Mouse (Mus musculus) intestine, embryonic 14.5 days (tissue): ENCODE measurements around the gene Ly6g6d. TPM values are rescaled to one million over a fixed set of nuclear protein-coding genes. Genes with fewer than 3 reads are reported as not detected.
"Not testable (repeated sequence)": the region's sequence is repeated elsewhere in the genome, so short reads cannot be mapped to it uniquely, and the experiment has no call there.

ENCODE experiments used
- ATAC-seq: fragments of 200-750 bp; cut with Nextera tagmentation; replicated peaks from 2 replicates; pipeline ENCODE4 v1.8.0; 2017; ENCODE audit warnings: low read depth, moderate number of reproducible peaks, moderate TSS enrichment, moderate library complexity; ENCODE audit not compliant: low FRiP score, low TSS enrichment
- DNase-seq: peaks from one replicate; pipeline ENCODE4 v3.0.0-alpha.2; 2018; ENCODE audit warnings: low spot score
- H3K27ac ChIP-seq: fragments of 300-500 bp; sonication (generic); 2 replicates; pipeline ENCODE4 v1.5.1; 2014; ENCODE audit warnings: low read depth, mild to moderate bottlenecking, control low read depth
- H3K27me3 ChIP-seq: fragments of 300-500 bp; sonication (generic); replicated peaks from 2 replicates; pipeline ENCODE4 v1.6.1; 2014; ENCODE audit warnings: low read length, control low read depth; ENCODE audit not compliant: control insufficient read depth, insufficient read depth
- H3K36me3 ChIP-seq: fragments of 300-500 bp; sonication (generic); 2 replicates; pipeline ENCODE4 v1.6.1; 2014; ENCODE audit warnings: low read length, control low read depth; ENCODE audit not compliant: control insufficient read depth, insufficient read depth
- H3K4me1 ChIP-seq: fragments of 300-500 bp; sonication (generic); replicated peaks from 2 replicates; pipeline ENCODE4 v1.6.1; 2014; ENCODE audit warnings: low read length, control low read depth, mixed read lengths; ENCODE audit not compliant: control insufficient read depth, insufficient read depth
- H3K4me2 ChIP-seq: fragments of 300-500 bp; sonication (generic); 2 replicates; pipeline ENCODE4 v1.6.1; 2014; ENCODE audit warnings: low read length
- H3K4me3 ChIP-seq: fragments of 300-500 bp; sonication (generic); 2 replicates; pipeline ENCODE4 v1.5.1; 2014; ENCODE audit warnings: low read depth, low read length, control low read depth, mixed read lengths
- H3K9ac ChIP-seq: fragments of 300-500 bp; sonication (generic); 2 replicates; pipeline ENCODE4 v1.6.1; 2014; ENCODE audit warnings: mild to moderate bottlenecking, low read length
- H3K9me3 ChIP-seq: fragments of 300-500 bp; sonication (generic); 2 replicates; pipeline ENCODE4 v1.6.1; 2016; ENCODE audit warnings: low read length, control low read depth; ENCODE audit not compliant: control insufficient read depth
- WGBS: fragments of 180-500 bp; shearing (Covaris S2); extraction: QIAGEN DNeasy Blood & Tissue Kit; methylation state at CpG from one replicate; pipeline ENCODE4 v1.1.7; 2014; 5-methylcytosine and 5-hydroxymethylcytosine counted together
- polyA plus RNA-seq: library from polyadenylated mRNA; unstranded; fragments of >200 nt; fragmentation: Nextera tagmentation; extraction: Ambion mirVana; gene quantifications from 2 replicates; pipeline ENCODE4 v1.2.1, GENCODE M21; 2014

Ly6g6d gene
- polyA plus RNA-seq, 1 experiment from 2014 or later = 5.0 TPM

- WGBS = 83% methylated on average over 4 of the region's 4 CpGs
Measured at GRCm38 (mm10) chr17:35043794-35044193, 34.1 kb downstream of the Ly6g6d start.

GRCm38 (mm10) chr17:35039121-35039873, 38.6 kb downstream of the Ly6g6d start:
- 82% methylated on average over 11 of the region's 11 CpGs for WGBS

More at GRCm38 (mm10) chr17:35043794-35044193, 34.1 kb downstream of the Ly6g6d start:
- no peak overlapping the region for H3K9ac ChIP-seq
- no peaks in the 10 kb centered on the region for H3K9me3 ChIP-seq
- DNase-seq (no peak), ATAC-seq (no peak)
- H3K4me3 ChIP-seq = no peak overlapping the region
- H3K4me1 ChIP-seq = peaks cover 30% of the 10 kb centered on the region
- H3K27ac ChIP-seq = no peak overlapping the region
- H3K27me3 ChIP-seq = no peaks in the 10 kb centered on the region
- no peak overlapping the region for H3K4me2 ChIP-seq
- no peaks in the 10 kb centered on the region for H3K36me3 ChIP-seq

GRCm38 (mm10) chr17:35034896-35035295, 43.0 kb downstream of the Ly6g6d start:
- Histone ChIP-seq H3K36me3 (no peaks in the 10 kb centered on the region), H3K27me3 (no peaks in the 10 kb centered on the region), H3K27ac (no peak overlapping the region), H3K9me3 (no peaks in the 10 kb centered on the region), H3K9ac (no peak overlapping the region), H3K4me1 (no peaks in the 10 kb centered on the region), H3K4me3 (no peak overlapping the region), H3K4me2 (no peak overlapping the region)
- DNase-seq (no peak), ATAC-seq (no peak)
- WGBS = 62% methylated on average over 6 of the region's 6 CpGs

More at GRCm38 (mm10) chr17:35039121-35039873, 38.6 kb downstream of the Ly6g6d start:
- Histone ChIP-seq H3K27ac (no peak overlapping the region), H3K9ac (no peak overlapping the region), H3K36me3 (no peaks in the 10 kb centered on the region), H3K4me3 (no peak overlapping the region), H3K27me3 (no peaks in the 10 kb centered on the region), H3K4me2 (no peak overlapping the region), H3K4me1 (no peaks in the 10 kb centered on the region), H3K9me3 (no peaks in the 10 kb centered on the region)
- DNase-seq (no peak), ATAC-seq (no peak)

GRCm38 (mm10) chr17:35033703-35034102, 44.2 kb downstream of the Ly6g6d start:
- ATAC-seq, H3K9me3 ChIP-seq, DNase-seq, H3K27me3 ChIP-seq, H3K27ac ChIP-seq, H3K4me1 ChIP-seq, H3K4me3 ChIP-seq, H3K4me2 ChIP-seq, H3K9ac ChIP-seq, H3K36me3 ChIP-seq: not testable (repeated sequence)
- 79% methylated on average over 1 of the region's 1 CpGs for WGBS

- Histone ChIP-seq H3K9me3 (no peaks in the 10 kb centered on the region), H3K27ac (no peak overlapping the region), H3K27me3 (no peaks in the 10 kb centered on the region), H3K36me3 (no peaks in the 10 kb centered on the region), H3K9ac (no peak overlapping the region), H3K4me1 (peaks cover 7% of the 10 kb centered on the region; the same call in 1 of the 2 replicates), H3K4me2 (no peak overlapping the region), H3K4me3 (no peak overlapping the region)
- DNase-seq = no peak
- 67% methylated on average over 8 of the region's 8 CpGs for WGBS
- ATAC-seq = no peak
Measured at GRCm38 (mm10) chr17:35032323-35032870, 45.5 kb downstream of the Ly6g6d start.

- Histone ChIP-seq H3K36me3 (no peaks in the 10 kb centered on the region), H3K4me1 (peaks cover 11% of the 10 kb centered on the region; the same call in 1 of the 2 replicates), H3K4me3 (no peak overlapping the region), H3K27ac (no peak overlapping the region), H3K9me3 (no peaks in the 10 kb centered on the region), H3K27me3 (no peaks in the 10 kb centered on the region), H3K4me2 (no peak overlapping the region), H3K9ac (no peak overlapping the region)
- DNase-seq (no peak), ATAC-seq (no peak)
- WGBS = 90% methylated on average over 7 of the region's 7 CpGs
Measured at GRCm38 (mm10) chr17:35031880-35032279, 46.0 kb downstream of the Ly6g6d start.

- DNase-seq = no peak
- WGBS = 91% methylated on average over 11 of the region's 11 CpGs
- peaks cover 11% of the 10 kb centered on the region; the same call in 1 of the 2 replicates for H3K4me1 ChIP-seq
- H3K4me2 ChIP-seq = no peak overlapping the region
- no peak overlapping the region for H3K9ac ChIP-seq
- H3K4me3 ChIP-seq = no peak overlapping the region
- no peaks in the 10 kb centered on the region for H3K36me3 ChIP-seq
- no peaks in the 10 kb centered on the region for H3K27me3 ChIP-seq
- H3K9me3 ChIP-seq = no peaks in the 10 kb centered on the region
- no peak overlapping the region for H3K27ac ChIP-seq
- ATAC-seq = no peak
Measured at GRCm38 (mm10) chr17:35031272-35031671, 46.6 kb downstream of the Ly6g6d start.

- H3K27ac ChIP-seq = no peak overlapping the region
- DNase-seq = no peak
- H3K27me3 ChIP-seq = no peaks in the 10 kb centered on the region
- ATAC-seq = no peak
- no peak overlapping the region for H3K4me3 ChIP-seq
- H3K9ac ChIP-seq = no peak overlapping the region
- no peaks in the 10 kb centered on the region for H3K9me3 ChIP-seq
- H3K36me3 ChIP-seq = no peaks in the 10 kb centered on the region
- WGBS = 38% methylated on average over 19 of the region's 19 CpGs
- H3K4me2 ChIP-seq = no peak overlapping the region
- H3K4me1 ChIP-seq = peaks cover 11% of the 10 kb centered on the region; the same call in 1 of the 2 replicates
Measured at GRCm38 (mm10) chr17:35029691-35030532, 48.0 kb downstream of the Ly6g6d start.
